Mouse (Mus musculus) limb, embryonic 10.5 days (tissue): ENCODE measurements at regions not wholly inside any gene's neighbourhood (a gene's known extent, or its start where the extent isn't known, plus 50 kb on each side); places are given as distances from the start of the nearest gene placed in this dataset.

ENCODE experiments used
- DNase-seq: peaks from one replicate; pipeline ENCODE4 v3.0.0-alpha.2; 2017; ENCODE audit warnings: low spot score
- H3K27ac ChIP-seq: fragments of 300-500 bp; sonication (generic); 2 replicates; pipeline ENCODE4 v1.5.1; 2016; ENCODE audit warnings: mild to moderate bottlenecking
- H3K27me3 ChIP-seq: fragments of 300-500 bp; sonication (generic); 2 replicates; pipeline ENCODE4 v1.6.1; 2016; ENCODE audit warnings: low read depth, mild to moderate bottlenecking; ENCODE audit not compliant: poor library complexity, severe bottlenecking
- H3K36me3 ChIP-seq: fragments of 300-500 bp; sonication (generic); 2 replicates; pipeline ENCODE4 v1.6.1; 2016; ENCODE audit warnings: mild to moderate bottlenecking, moderate library complexity
- H3K4me1 ChIP-seq: fragments of 300-500 bp; sonication (generic); 2 replicates; pipeline ENCODE4 v1.6.1; 2016
- H3K4me3 ChIP-seq: fragments of 300-500 bp; sonication (generic); 2 replicates; pipeline ENCODE4 v1.5.1; 2016; ENCODE audit warnings: mild to moderate bottlenecking, moderate library complexity
- H3K9me3 ChIP-seq: fragments of 300-500 bp; sonication (generic); replicated peaks from 2 replicates; pipeline ENCODE4 v1.6.1; 2016; ENCODE audit warnings: mild to moderate bottlenecking
- WGBS: fragments of 180-500 bp; shearing (Covaris S2); methylation state at CpG from one replicate; pipeline ENCODE4 v1.1.7; 2016; 5-methylcytosine and 5-hydroxymethylcytosine counted together

- Histone ChIP-seq H3K9me3 (no peaks in the 10 kb centered on the region), H3K36me3 (no peaks in the 10 kb centered on the region), H3K4me1 (no peaks in the 10 kb centered on the region), H3K27me3 (no peaks in the 10 kb centered on the region), H3K4me3 (no peak overlapping the region), H3K27ac (no peak overlapping the region)
- 46% methylated on average over 3 of the region's 3 CpGs for WGBS
- DNase-seq: no peak
Measured at GRCm38 (mm10) chr2:9388058-9388457, 493.0 kb upstream of the 4930412O13Rik start.

GRCm38 (mm10) chr2:9395379-9395999 lies 485.6 kb upstream of the 4930412O13Rik start:
- Histone ChIP-seq H3K27ac (no peak overlapping the region), H3K9me3 (no peaks in the 10 kb centered on the region), H3K4me1 (no peaks in the 10 kb centered on the region), H3K4me3 (no peak overlapping the region), H3K27me3 (no peaks in the 10 kb centered on the region), H3K36me3 (no peaks in the 10 kb centered on the region)
- DNase-seq: no peak
- WGBS: 85% methylated on average over 9 of the region's 9 CpGs

DNA sequence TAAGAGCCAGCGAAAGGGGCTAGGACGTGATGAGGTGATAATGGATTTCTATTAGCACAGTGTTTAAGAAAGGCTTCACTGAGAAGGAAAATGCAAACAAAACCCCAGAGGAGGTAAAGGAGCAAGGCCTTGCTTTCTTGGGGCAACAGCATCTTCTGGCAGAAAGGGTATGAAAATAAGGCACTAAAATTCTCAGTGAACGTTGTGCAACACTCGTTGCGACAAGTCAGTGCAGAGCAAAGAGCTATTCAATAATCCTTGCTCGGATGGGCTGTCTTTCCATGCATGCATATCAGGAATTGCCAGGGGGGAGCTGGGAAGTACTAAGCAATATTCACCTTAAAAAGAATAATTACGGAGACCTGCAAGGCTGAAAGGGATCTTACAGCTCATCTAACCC lies 479.6 kb upstream of the 4930412O13Rik start:
- Histone ChIP-seq H3K36me3 (no peaks in the 10 kb centered on the region), H3K27ac (no peak overlapping the region), H3K4me1 (no peaks in the 10 kb centered on the region), H3K27me3 (no peaks in the 10 kb centered on the region), H3K9me3 (no peaks in the 10 kb centered on the region), H3K4me3 (no peak overlapping the region)
- 88% methylated on average over 7 of the region's 7 CpGs for WGBS
- DNase-seq: no peak

DNA sequence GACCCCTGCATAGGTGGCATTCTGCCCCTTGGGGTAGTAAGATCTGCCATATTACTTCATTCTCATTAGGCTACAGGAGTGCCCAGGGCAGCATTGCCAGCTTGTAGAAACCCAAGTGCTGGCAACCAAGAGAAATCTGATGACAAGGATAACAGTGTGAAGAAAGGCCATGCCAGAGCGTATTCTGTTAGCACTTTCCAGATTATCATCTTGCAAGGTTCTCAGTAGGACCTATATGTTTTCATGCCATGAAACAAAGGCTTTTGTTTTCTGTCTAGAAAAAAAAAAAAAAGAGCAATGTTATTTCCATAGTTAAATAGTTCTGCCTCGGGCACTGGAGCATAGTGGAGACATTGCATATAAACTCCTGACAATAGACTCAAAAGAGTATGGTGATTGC lies 478.8 kb upstream of the 4930412O13Rik start:
- Histone ChIP-seq H3K4me1 (no peaks in the 10 kb centered on the region), H3K4me3 (no peak overlapping the region), H3K36me3 (no peaks in the 10 kb centered on the region), H3K27me3 (no peaks in the 10 kb centered on the region), H3K27ac (no peak overlapping the region), H3K9me3 (no peaks in the 10 kb centered on the region)
- WGBS: 86% methylated on average over 2 of the region's 2 CpGs
- no peak for DNase-seq

GRCm38 (mm10) chr2:9409075-9409474 lies 472.0 kb upstream of the 4930412O13Rik start:
- 45% methylated on average over 7 of the region's 7 CpGs for WGBS

DNA sequence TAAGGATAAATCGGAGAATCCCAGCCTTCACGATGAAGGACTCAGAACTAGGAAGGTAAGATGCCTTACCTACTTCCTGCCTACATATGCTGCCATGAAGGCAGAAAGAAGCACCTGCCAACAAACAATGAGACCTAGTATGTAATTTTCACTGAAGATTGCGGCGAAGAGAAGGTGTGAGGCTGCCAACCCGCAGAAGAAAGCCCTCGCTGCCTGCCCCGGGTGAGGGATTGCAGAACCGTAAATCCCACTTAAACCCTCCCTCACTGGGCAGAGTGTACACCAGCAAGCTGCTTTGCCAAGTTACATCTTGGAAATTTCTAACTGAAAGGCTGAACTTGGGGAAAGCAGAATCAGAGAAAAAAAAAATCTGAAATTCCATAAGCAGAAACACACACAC lies 458.4 kb upstream of the 4930412O13Rik start:
- 82% methylated on average over 8 of the region's 8 CpGs for WGBS
- no peak overlapping the region for H3K4me3 ChIP-seq
- DNase-seq: no peak

More at GRCm38 (mm10) chr2:9409075-9409474, 472.0 kb upstream of the 4930412O13Rik start:
- no peak overlapping the region for H3K27ac ChIP-seq
- H3K4me1 ChIP-seq: no peaks in the 10 kb centered on the region
- H3K36me3 ChIP-seq: no peaks in the 10 kb centered on the region
- no peak for DNase-seq
- H3K4me3 ChIP-seq: no peak overlapping the region
- no peaks in the 10 kb centered on the region for H3K27me3 ChIP-seq
- H3K9me3 ChIP-seq: no peaks in the 10 kb centered on the region

DNA sequence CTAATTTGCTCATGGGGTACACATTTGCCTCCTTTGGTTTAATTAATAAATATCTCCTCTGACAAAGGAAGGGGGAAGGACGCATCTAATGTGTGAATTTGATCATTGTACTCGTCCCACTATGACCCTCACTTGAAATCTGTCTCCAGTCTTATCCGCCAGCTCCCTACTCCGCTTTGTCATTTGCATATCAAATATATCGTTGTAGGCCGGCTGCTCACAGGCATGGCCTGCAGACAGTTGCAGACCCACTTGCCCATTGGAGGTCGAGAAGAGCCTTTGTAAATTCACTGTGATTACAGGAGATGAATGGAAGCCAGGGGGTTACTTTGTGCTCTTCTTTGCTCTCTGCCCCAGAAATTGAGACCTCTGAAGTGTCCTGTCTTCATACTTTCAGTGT lies 457.5 kb upstream of the 4930412O13Rik start:
- H3K27ac ChIP-seq: no peak overlapping the region
- H3K9me3 ChIP-seq: no peaks in the 10 kb centered on the region
- H3K36me3 ChIP-seq: no peaks in the 10 kb centered on the region
- no peaks in the 10 kb centered on the region for H3K27me3 ChIP-seq
- 40% methylated on average over 7 of the region's 7 CpGs for WGBS
- H3K4me1 ChIP-seq: no peaks in the 10 kb centered on the region
- H3K4me3 ChIP-seq: no peak overlapping the region
- no peak for DNase-seq

More for the DNA sequence above, 458.4 kb upstream of the 4930412O13Rik start:
- Histone ChIP-seq H3K27ac (no peak overlapping the region), H3K27me3 (no peaks in the 10 kb centered on the region), H3K9me3 (no peaks in the 10 kb centered on the region), H3K36me3 (no peaks in the 10 kb centered on the region), H3K4me1 (no peaks in the 10 kb centered on the region)

GRCm38 (mm10) chr2:9433110-9433940 lies 447.7 kb upstream of the 4930412O13Rik start:
- H3K4me1 ChIP-seq: no peaks in the 10 kb centered on the region
- no peaks in the 10 kb centered on the region for H3K36me3 ChIP-seq
- H3K27me3 ChIP-seq: 0 out of 2 replicates have a peak, but pooled peaks cover 4% of the 10 kb centered on the region
- H3K4me3 ChIP-seq: no peak overlapping the region
- H3K9me3 ChIP-seq: no peaks in the 10 kb centered on the region
- no peak for DNase-seq
- WGBS: 38% methylated on average over 17 of the region's 17 CpGs
- no peak overlapping the region for H3K27ac ChIP-seq

GRCm38 (mm10) chr2:9435155-9435872 lies 445.7 kb upstream of the 4930412O13Rik start:
- Histone ChIP-seq H3K4me1 (no peaks in the 10 kb centered on the region), H3K36me3 (no peaks in the 10 kb centered on the region), H3K27me3 (0 out of 2 replicates have a peak, but pooled peaks cover 4% of the 10 kb centered on the region), H3K27ac (no peak overlapping the region), H3K4me3 (no peak overlapping the region), H3K9me3 (no peaks in the 10 kb centered on the region)
- 47% methylated on average over 9 of the region's 9 CpGs for WGBS
- no peak for DNase-seq

DNA sequence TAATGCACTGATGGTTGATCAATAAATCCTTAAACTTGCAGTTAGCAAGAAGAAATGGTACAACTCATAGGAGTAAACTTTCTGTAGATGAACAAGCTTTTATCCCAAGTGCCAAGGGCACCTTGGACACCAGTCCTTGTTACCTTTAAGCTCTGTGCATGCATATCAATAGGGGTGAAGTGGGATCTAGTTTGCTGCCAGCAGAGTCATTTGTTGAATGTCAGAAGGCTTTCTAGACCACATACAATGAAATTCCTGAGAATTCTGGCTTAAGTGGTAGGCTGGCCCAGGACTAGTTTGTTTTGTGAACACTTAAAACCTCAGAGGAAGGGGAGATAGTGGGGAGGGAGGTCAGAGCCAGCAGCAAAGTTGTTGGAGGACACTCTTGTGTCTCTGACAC lies 437.9 kb upstream of the 4930412O13Rik start:
- Histone ChIP-seq H3K9me3 (no peaks in the 10 kb centered on the region), H3K36me3 (no peaks in the 10 kb centered on the region), H3K27ac (no peak overlapping the region), H3K4me3 (no peak overlapping the region), H3K4me1 (no peaks in the 10 kb centered on the region), H3K27me3 (no peaks in the 10 kb centered on the region)
- no peak for DNase-seq

DNA sequence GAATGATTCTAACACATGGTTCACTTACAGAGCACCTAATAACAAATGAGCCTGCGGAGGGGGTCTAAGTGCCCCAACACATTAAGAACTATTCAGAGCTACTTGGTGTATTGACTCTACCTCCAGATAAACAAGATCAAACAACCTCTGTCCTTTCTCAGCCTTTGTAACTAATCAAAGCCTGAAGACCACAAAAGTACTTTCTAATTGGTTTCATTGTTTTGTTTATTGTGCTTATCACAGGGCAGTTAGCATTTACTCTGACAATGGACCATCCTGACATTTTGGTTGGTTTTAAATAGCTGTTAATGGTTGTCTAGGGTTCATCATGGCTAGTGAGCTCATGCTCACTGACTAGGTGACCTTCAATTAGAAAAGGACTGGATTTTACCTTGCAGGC lies 435.2 kb upstream of the 4930412O13Rik start:
- DNase-seq: no peak
- Histone ChIP-seq H3K4me1 (no peaks in the 10 kb centered on the region), H3K27me3 (no peaks in the 10 kb centered on the region), H3K4me3 (no peak overlapping the region), H3K27ac (no peak overlapping the region), H3K9me3 (no peaks in the 10 kb centered on the region), H3K36me3 (no peaks in the 10 kb centered on the region)
- 74% methylated on average over 1 of the region's 1 CpGs for WGBS

GRCm38 (mm10) chr2:9464413-9464812 lies 416.6 kb upstream of the 4930412O13Rik start:
- Histone ChIP-seq H3K36me3 (no peaks in the 10 kb centered on the region), H3K9me3 (no peaks in the 10 kb centered on the region), H3K4me1 (no peaks in the 10 kb centered on the region), H3K27me3 (no peaks in the 10 kb centered on the region), H3K4me3 (no peak overlapping the region), H3K27ac (no peak overlapping the region)
- 80% methylated on average over 4 of the region's 4 CpGs for WGBS
- no peak for DNase-seq

DNA sequence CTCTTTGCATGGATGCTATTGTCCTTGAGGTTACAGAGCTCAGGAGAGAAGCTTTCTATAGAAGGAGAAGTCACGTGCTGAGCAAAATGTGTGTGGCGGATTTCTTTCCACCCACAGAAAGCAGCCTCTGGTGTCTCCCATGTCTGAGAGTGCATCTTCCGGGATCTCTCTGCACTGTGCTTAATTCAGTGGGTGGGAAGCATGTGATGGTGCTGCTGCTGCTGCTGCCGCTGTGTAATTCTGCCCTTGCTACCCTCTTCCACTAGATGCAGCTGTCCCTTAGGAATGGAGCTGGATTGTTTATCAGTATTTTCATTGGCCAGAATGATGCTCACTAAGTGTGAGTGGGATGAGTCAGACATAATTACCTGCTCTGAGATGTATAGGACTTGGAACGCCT lies 416.2 kb upstream of the 4930412O13Rik start:
- DNase-seq: no peak
- no peaks in the 10 kb centered on the region for H3K27me3 ChIP-seq
- H3K36me3 ChIP-seq: no peaks in the 10 kb centered on the region
- no peak overlapping the region for H3K27ac ChIP-seq
- no peak overlapping the region for H3K4me3 ChIP-seq
- H3K9me3 ChIP-seq: no peaks in the 10 kb centered on the region
- H3K4me1 ChIP-seq: no peaks in the 10 kb centered on the region
- WGBS: 76% methylated on average over 5 of the region's 5 CpGs
